Mouse (Mus musculus) kidney, embryonic 15.5 days (tissue): ENCODE data around the gene Tubgcp4. TPM values are rescaled to one million over a fixed set of nuclear protein-coding genes. Genes with fewer than 3 reads are reported as not detected.
"Not testable (repeated sequence)": the region's sequence is repeated elsewhere in the genome, so short reads cannot be mapped to it uniquely, and the experiment has no call there.

Experiments
- ATAC-seq: fragments of 200-750 bp; cut with Nextera tagmentation; replicated peaks from 2 replicates; pipeline ENCODE4 v1.8.0; 2017; ENCODE audit warnings: moderate TSS enrichment; ENCODE audit not compliant: low FRiP score
- H3K27ac ChIP-seq: fragments of 300-500 bp; sonication (generic); 2 replicates; pipeline ENCODE4 v1.5.1; 2015; ENCODE audit warnings: mild to moderate bottlenecking, inconsistent platforms
- H3K27me3 ChIP-seq: fragments of 300-500 bp; sonication (generic); 2 replicates; pipeline ENCODE4 v1.6.1; 2015; ENCODE audit warnings: inconsistent platforms
- H3K36me3 ChIP-seq: fragments of 300-500 bp; sonication (generic); 2 replicates; pipeline ENCODE4 v1.6.1; 2015; ENCODE audit warnings: inconsistent platforms
- H3K4me1 ChIP-seq: fragments of 300-500 bp; sonication (generic); 2 replicates; pipeline ENCODE4 v1.6.1; 2015; ENCODE audit warnings: inconsistent platforms
- H3K4me2 ChIP-seq: fragments of 300-500 bp; sonication (generic); 2 replicates; pipeline ENCODE4 v1.6.1; 2015; ENCODE audit warnings: moderate library complexity, mild to moderate bottlenecking, inconsistent platforms
- H3K4me3 ChIP-seq: fragments of 300-500 bp; sonication (generic); replicated peaks from 2 replicates; pipeline ENCODE4 v1.5.1; 2015; ENCODE audit warnings: mild to moderate bottlenecking, inconsistent platforms
- H3K9ac ChIP-seq: fragments of 300-500 bp; sonication (generic); 2 replicates; pipeline ENCODE4 v1.6.1; 2015; ENCODE audit warnings: mild to moderate bottlenecking, inconsistent platforms
- H3K9me3 ChIP-seq: fragments of 300-500 bp; sonication (generic); replicated peaks from 2 replicates; pipeline ENCODE4 v1.6.1; 2016; ENCODE audit warnings: inconsistent platforms
- WGBS: fragments of 180-500 bp; shearing (Covaris S2); methylation state at CpG from one replicate; pipeline ENCODE4 v1.1.7; 2015; ENCODE audit warnings: mixed read lengths; 5-methylcytosine and 5-hydroxymethylcytosine counted together
- polyA plus RNA-seq: library from polyadenylated mRNA; unstranded; fragments of >200 nt; fragmentation: Nextera tagmentation; extraction: Ambion mirVana; gene quantifications from 2 replicates; pipeline ENCODE4 v1.2.1, GENCODE M21; 2015

Gene Tubgcp4
- polyA plus RNA-seq, result 57.2 and 57.6 TPM in 2 replicates

GRCm38 (mm10) chr2:121170481-121170971, at the start of gene Tubgcp4:
Gene Tubgcp4 (plus strand): TSS chr2:121170654.
- peak; percentile 76 for ATAC-seq
- Histone ChIP-seq H3K27me3 (no peaks in the 10 kb centered on the region), H3K4me1 (peaks cover 31% of the 10 kb centered on the region), H3K4me2 (peak within 1 kb of the TSS; percentile 85), H3K27ac (peak within 1 kb of the TSS; percentile 98), H3K36me3 (peaks cover 39% of the 10 kb centered on the region), H3K9me3 (no peaks in the 10 kb centered on the region), H3K4me3 (peak within 1 kb of the TSS; percentile 93), H3K9ac (peak within 1 kb of the TSS; percentile 80)
- under 1% methylated on average over 38 of the region's 38 CpGs for WGBS

GRCm38 (mm10) chr2:121126302-121126701, 44.2 kb upstream of the Tubgcp4 start:
- not testable (repeated sequence) for H3K9me3 ChIP-seq, H3K27ac ChIP-seq, H3K27me3 ChIP-seq, H3K9ac ChIP-seq, H3K4me1 ChIP-seq, H3K36me3 ChIP-seq, ATAC-seq, H3K4me2 ChIP-seq, H3K4me3 ChIP-seq
- 92% methylated on average over 5 of the region's 5 CpGs for WGBS

GRCm38 (mm10) chr2:121127536-121127935, 42.9 kb upstream of the Tubgcp4 start:
- H3K27ac ChIP-seq, result no peak overlapping the region
- 81% methylated on average over 1 of the region's 1 CpGs for WGBS
- H3K4me2 ChIP-seq, result no peak overlapping the region
- no peaks in the 10 kb centered on the region for H3K36me3 ChIP-seq
- H3K9me3 ChIP-seq, result no peaks in the 10 kb centered on the region
- no peak for ATAC-seq
- no peaks in the 10 kb centered on the region for H3K27me3 ChIP-seq
- no peak overlapping the region for H3K9ac ChIP-seq
- no peaks in the 10 kb centered on the region for H3K4me1 ChIP-seq
- H3K4me3 ChIP-seq, result no peak overlapping the region

GRCm38 (mm10) chr2:121128865-121129620, 41.4 kb upstream of the Tubgcp4 start:
- ATAC-seq, result no peak
- Histone ChIP-seq H3K4me1 (no peaks in the 10 kb centered on the region), H3K36me3 (no peaks in the 10 kb centered on the region), H3K9ac (no peak overlapping the region), H3K27ac (no peak overlapping the region), H3K4me3 (no peak overlapping the region), H3K4me2 (no peak overlapping the region), H3K27me3 (no peaks in the 10 kb centered on the region), H3K9me3 (no peaks in the 10 kb centered on the region)
- WGBS, result 68% methylated on average over 9 of the region's 9 CpGs

- Histone ChIP-seq H3K36me3 (peaks cover 9% of the 10 kb centered on the region; the same call in 1 of the 2 replicates), H3K4me3 (no peak overlapping the region), H3K4me2 (no peak overlapping the region), H3K27ac (no peak overlapping the region), H3K4me1 (no peaks in the 10 kb centered on the region), H3K27me3 (no peaks in the 10 kb centered on the region), H3K9me3 (no peaks in the 10 kb centered on the region), H3K9ac (no peak overlapping the region)
- no peak for ATAC-seq
- whole genome bisulfite sequencing, result 74% methylated on average over 1 of the region's 1 CpGs
Observed at GRCm38 (mm10) chr2:121132822-121133221, 37.6 kb upstream of the Tubgcp4 start.

GRCm38 (mm10) chr2:121137371-121137770, 33.1 kb upstream of the Tubgcp4 start:
- no peak for ATAC-seq
- H3K27me3 ChIP-seq, result no peaks in the 10 kb centered on the region
- H3K9me3 ChIP-seq, result no peaks in the 10 kb centered on the region
- H3K4me2 ChIP-seq, result peak overlapping the region; percentile 5; the same call in 1 of the 2 replicates
- peaks cover 28% of the 10 kb centered on the region for H3K4me1 ChIP-seq
- 98% methylated on average over 4 of the region's 4 CpGs for WGBS
- H3K27ac ChIP-seq, result no peak overlapping the region
- H3K4me3 ChIP-seq, result no peak overlapping the region
- no peak overlapping the region for H3K9ac ChIP-seq
- H3K36me3 ChIP-seq, result peaks cover 25% of the 10 kb centered on the region

GRCm38 (mm10) chr2:121139266-121140017, 31.0 kb upstream of the Tubgcp4 start:
- ATAC-seq, result peak; percentile 37; the same call in 1 of the 2 replicates
- Histone ChIP-seq H3K27me3 (no peaks in the 10 kb centered on the region), H3K9me3 (no peaks in the 10 kb centered on the region), H3K4me1 (peaks cover 28% of the 10 kb centered on the region), H3K4me3 (peak overlapping the region; percentile 75), H3K36me3 (peaks cover 38% of the 10 kb centered on the region), H3K9ac (peak overlapping the region; percentile 68), H3K4me2 (peak overlapping the region; percentile 85), H3K27ac (peak overlapping the region; percentile 99)
- WGBS, result 54% methylated on average over 29 of the region's 29 CpGs

- H3K27ac ChIP-seq, result peak within 1 kb of the TSS; percentile 99
- H3K36me3 ChIP-seq, result peaks cover 46% of the 10 kb centered on the region
- no peaks in the 10 kb centered on the region for H3K27me3 ChIP-seq
- peak within 1 kb of the TSS; percentile 75 for H3K4me3 ChIP-seq
- WGBS, result under 1% methylated on average over 87 of the region's 87 CpGs
- peak within 1 kb of the TSS; percentile 68 for H3K9ac ChIP-seq
- H3K4me1 ChIP-seq, result peaks cover 28% of the 10 kb centered on the region
- no peaks in the 10 kb centered on the region for H3K9me3 ChIP-seq
- peak within 1 kb of the TSS; percentile 85 for H3K4me2 ChIP-seq
- ATAC-seq, result peak; percentile 95
Observed at GRCm38 (mm10) chr2:121140018-121140882, 30.2 kb upstream of the Tubgcp4 start, which contains the start of the genes Adal and Lcmt2. Gene Adal (plus strand): TSS chr2:121140428. Gene Lcmt2 (minus strand): TSS chr2:121140653.

GRCm38 (mm10) chr2:121141216-121142035, 29.0 kb upstream of the Tubgcp4 start:
- H3K36me3 ChIP-seq, result peaks cover 53% of the 10 kb centered on the region
- 72% methylated on average over 16 of the region's 16 CpGs for WGBS
- no peaks in the 10 kb centered on the region for H3K9me3 ChIP-seq
- H3K9ac ChIP-seq, result peak overlapping the region; percentile 68
- H3K4me2 ChIP-seq, result peak overlapping the region; percentile 85
- peaks cover 28% of the 10 kb centered on the region for H3K4me1 ChIP-seq
- ATAC-seq, result no peak
- H3K27me3 ChIP-seq, result no peaks in the 10 kb centered on the region
- peak overlapping the region; percentile 99 for H3K27ac ChIP-seq
- peak overlapping the region; percentile 75 for H3K4me3 ChIP-seq

GRCm38 (mm10) chr2:121142415-121142814, 28.0 kb upstream of the Tubgcp4 start:
- H3K9me3 ChIP-seq, result no peaks in the 10 kb centered on the region
- no peaks in the 10 kb centered on the region for H3K27me3 ChIP-seq
- no peak for ATAC-seq
- H3K4me2 ChIP-seq, result no peak overlapping the region
- no peak overlapping the region for H3K27ac ChIP-seq
- peaks cover 28% of the 10 kb centered on the region for H3K4me1 ChIP-seq
- WGBS, result 73% methylated on average over 2 of the region's 2 CpGs
- H3K9ac ChIP-seq, result no peak overlapping the region
- peaks cover 58% of the 10 kb centered on the region for H3K36me3 ChIP-seq
- no peak overlapping the region for H3K4me3 ChIP-seq

GRCm38 (mm10) chr2:121149679-121150078, 20.8 kb upstream of the Tubgcp4 start:
- no peak overlapping the region for H3K4me2 ChIP-seq
- no peaks in the 10 kb centered on the region for H3K4me1 ChIP-seq
- H3K9ac ChIP-seq, result no peak overlapping the region
- peaks cover 70% of the 10 kb centered on the region for H3K36me3 ChIP-seq
- H3K9me3 ChIP-seq, result no peaks in the 10 kb centered on the region
- H3K27ac ChIP-seq, result no peak overlapping the region
- 82% methylated on average over 5 of the region's 5 CpGs for WGBS
- H3K4me3 ChIP-seq, result no peak overlapping the region
- no peaks in the 10 kb centered on the region for H3K27me3 ChIP-seq
- ATAC-seq, result no peak
